Mouse (Mus musculus) pancreas, adult 10 weeks (tissue): ENCODE measurements around the gene Pdzph1. TPM values are rescaled to one million over a fixed set of nuclear protein-coding genes. Genes with fewer than 3 reads are reported as not detected.

Experiments
- polyA plus RNA-seq: library from polyadenylated mRNA; stranded (reverse); fragments of 350-450 nt; fragmentation: Illumina TruSeq; extraction: RNeasy Lipid Tissue Mini Kit (QIAGEN cat#74804); gene quantifications from one replicate; pipeline ENCODE4 v1.2.3, GENCODE M21; 2015; ENCODE audit warnings: low read depth, low replicate concordance; ENCODE audit not compliant: insufficient read depth

The Pdzph1 gene
- polyA plus RNA-seq: not detected

GRCm38 (mm10) chr17:58991275-58991674 is at the start of gene Pdzph1:
Gene Pdzph1 (minus strand): TSS chr17:58991375.

GRCm38 (mm10) chr17:59013091-59013459 is 21.9 kb upstream of the Pdzph1 start, which contains the start of gene Nudt12:
Gene Nudt12 (minus strand): TSS chr17:59013372.

Other genes with a start within 250 kb of the Pdzph1 start
- gene Nudt12, start 22.0 kb upstream of the Pdzph1 start, polyA plus RNA-seq: 1.8 TPM